In the genomic region with DNA sequence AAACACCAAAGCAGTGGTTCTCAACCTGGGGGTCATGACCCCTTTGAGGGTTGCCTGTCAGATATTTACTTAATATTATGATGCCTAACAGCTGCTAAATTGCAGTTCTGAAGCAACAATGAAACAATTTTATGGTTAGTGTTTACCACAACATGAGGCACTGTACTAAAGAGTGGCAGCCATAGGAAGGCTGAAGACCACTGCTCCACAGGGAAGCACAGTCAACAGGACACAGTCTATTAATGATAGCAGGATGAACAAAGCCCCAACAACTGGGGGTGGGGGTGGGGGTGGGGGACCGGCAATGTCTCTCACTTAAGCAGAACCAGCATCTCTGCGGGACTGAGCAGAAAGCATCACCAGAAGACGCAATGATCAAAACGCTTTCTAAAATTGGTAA, we compare ENCODE assay signal across 33 mouse cellular contexts.
"Had no signal": no experiment of that assay in that cellular context is flagged by ENCODE, and none has a peak within 500 bp of the region (broad histone marks: within the 10 kb centered on the region; RNA-seq: fewer than 3 reads in every experiment).

No protein-coding gene starts in this region.

- H3K4me3 ChIP-seq: heart, adult 2 months; heart, embryonic 10.5 days; heart, embryonic 12.5 days; heart, embryonic 13.5 days; heart, embryonic 15.5 days; hindbrain, embryonic 15.5 days; intestine, embryonic 15.5 days; kidney, embryonic 15.5 days; layer of hippocampus, adult 2 months; left cerebral cortex, adult 2 months had no signal

- DNase-seq: heart, adult 2 months; heart, postnatal 10 days; heart, postnatal 14 days; heart, postnatal 36 days; heart, postnatal 4 days; kidney, adult 11 months; kidney, adult 18-20 months; kidney, adult 2 months; kidney, adult 8-10 months; kidney, adult 9 months; kidney, postnatal 10 days; kidney, postnatal 14 days; kidney, postnatal 25 days; kidney, postnatal 36 days; kidney, postnatal 4 days; layer of hippocampus, adult 9-11 months; layer of hippocampus, postnatal 36 days had no signal

- H3K9ac ChIP-seq: heart, embryonic 12.5 days; heart, embryonic 13.5 days; heart, embryonic 15.5 days; hindbrain, embryonic 15.5 days; intestine, embryonic 15.5 days; kidney, embryonic 15.5 days had no signal

- H3K9me3 ChIP-seq: heart, embryonic 10.5 days; heart, embryonic 12.5 days; heart, embryonic 13.5 days; heart, embryonic 15.5 days; hindbrain, embryonic 15.5 days; intestine, embryonic 15.5 days; kidney, embryonic 15.5 days had no signal

- H3K4me2 ChIP-seq: heart, embryonic 11.5 days; heart, embryonic 12.5 days; heart, embryonic 13.5 days; heart, embryonic 15.5 days; hindbrain, embryonic 15.5 days; intestine, embryonic 15.5 days; kidney, embryonic 15.5 days had no signal

- H3K36me3 ChIP-seq: heart, embryonic 10.5 days; heart, embryonic 12.5 days; heart, embryonic 15.5 days; hindbrain, embryonic 15.5 days; intestine, embryonic 15.5 days had no signal

- H3K27me3 ChIP-seq: heart, embryonic 12.5 days; heart, embryonic 13.5 days; heart, embryonic 15.5 days; hindbrain, embryonic 15.5 days; intestine, embryonic 15.5 days; kidney, embryonic 15.5 days had no signal

- H3K27ac ChIP-seq: heart, adult 2 months; heart, embryonic 10.5 days; heart, embryonic 13.5 days; heart, embryonic 15.5 days; hindbrain, embryonic 15.5 days; hindbrain, postnatal 0 days; intestine, embryonic 15.5 days; kidney, embryonic 15.5 days; kidney, postnatal 0 days; layer of hippocampus, adult 2 months; left cerebral cortex, adult 2 months had no signal

- ATAC-seq: hindbrain, embryonic 16.5 days; inflammation-experienced regulatory T-cells, adult 6 months; intestine, embryonic 15.5 days; intestine, embryonic 16.5 days; intestine, postnatal 0 days had no signal
